Mouse (Mus musculus) stomach, embryonic 14.5 days (tissue): ENCODE results near the gene Nsl1. TPM values are rescaled to one million over a fixed set of nuclear protein-coding genes. Genes with fewer than 3 reads are reported as not detected.

Source experiments
- ATAC-seq: fragments of 200-750 bp; cut with Nextera tagmentation; 2 replicates; pipeline ENCODE4 v1.8.0; 2017; ENCODE audit warnings: low read depth, moderate TSS enrichment; ENCODE audit not compliant: insufficient number of reproducible peaks, insufficient read depth, low FRiP score
- H3K27ac ChIP-seq: fragments of 300-500 bp; sonication (generic); 2 replicates; pipeline ENCODE4 v1.5.1; 2014; ENCODE audit warnings: mild to moderate bottlenecking, low read length, moderate library complexity, mixed read lengths
- H3K27me3 ChIP-seq: fragments of 300-500 bp; sonication (generic); 2 replicates; pipeline ENCODE4 v1.6.1; 2014; ENCODE audit warnings: low read length, control low read depth, mixed read lengths; ENCODE audit not compliant: control insufficient read depth, insufficient read depth
- H3K36me3 ChIP-seq: fragments of 300-500 bp; sonication (generic); 2 replicates; pipeline ENCODE4 v1.6.1; 2014; ENCODE audit warnings: mild to moderate bottlenecking, control low read depth, low read length, moderate library complexity, mixed read lengths; ENCODE audit not compliant: control insufficient read depth, insufficient read depth
- H3K4me1 ChIP-seq: fragments of 300-500 bp; sonication (generic); 2 replicates; pipeline ENCODE4 v1.6.1; 2014; ENCODE audit warnings: low read length, control low read depth, mixed read lengths; ENCODE audit not compliant: control insufficient read depth, insufficient read depth
- H3K4me2 ChIP-seq: fragments of 300-500 bp; sonication (generic); replicated peaks from 2 replicates; pipeline ENCODE4 v1.6.1; 2014; ENCODE audit warnings: low read depth, low read length, control low read depth
- H3K4me3 ChIP-seq: fragments of 300-500 bp; sonication (generic); 2 replicates; pipeline ENCODE4 v1.5.1; 2014; ENCODE audit warnings: low read depth, low read length, control low read depth
- H3K9ac ChIP-seq: fragments of 300-500 bp; sonication (generic); replicated peaks from 2 replicates; pipeline ENCODE4 v1.6.1; 2014; ENCODE audit warnings: low read depth, mild to moderate bottlenecking, control low read depth, low read length, moderate library complexity, mixed read lengths
- H3K9me3 ChIP-seq: fragments of 300-500 bp; sonication (generic); 2 replicates; pipeline ENCODE4 v1.6.1; 2016; ENCODE audit warnings: low read depth, low read length, control low read depth; ENCODE audit not compliant: control insufficient read depth
- WGBS: fragments of 180-500 bp; shearing (Covaris S2); extraction: QIAGEN DNeasy Blood & Tissue Kit; methylation state at CpG from one replicate; pipeline ENCODE4 v1.1.7; 2014; 5-methylcytosine and 5-hydroxymethylcytosine counted together
- polyA plus RNA-seq: library from polyadenylated mRNA; unstranded; fragments of >200 nt; fragmentation: Nextera tagmentation; extraction: Ambion mirVana; gene quantifications from 2 replicates; pipeline ENCODE4 v1.2.1, GENCODE M21; 2014

Nsl1 gene
- polyA plus RNA-seq, 1 experiment from 2014 or later = 22.0 TPM

- WGBS = 66% methylated on average over 9 of the region's 9 CpGs
- peak overlapping the region; percentile 69 for H3K9ac ChIP-seq
These were observed 888 bp downstream of the Nsl1 start for GRCm38 (mm10) chr1:191063700-191064099.

DNA sequence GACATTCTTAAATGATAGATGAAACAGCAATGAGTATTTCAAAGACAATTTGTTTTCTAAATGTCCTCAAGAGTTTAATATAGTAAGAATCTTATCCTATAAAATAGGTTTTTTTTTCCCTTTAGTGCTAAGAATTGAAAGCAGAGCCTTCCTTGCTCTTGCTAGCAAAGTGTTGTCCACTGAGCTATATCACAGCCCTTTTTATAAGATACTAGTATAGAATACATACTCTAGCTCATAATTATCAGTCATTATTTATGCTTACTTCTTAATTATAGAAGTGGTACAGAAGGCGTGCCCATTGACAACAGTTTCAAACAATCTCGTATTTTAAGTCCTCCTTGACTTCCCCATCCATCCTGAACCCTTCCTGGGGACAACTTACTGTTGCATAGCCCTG, 1.7 kb downstream of the Nsl1 start:
- H3K4me2 ChIP-seq = no peak overlapping the region
- peaks cover 6% of the 10 kb centered on the region; the same call in 1 of the 2 replicates for H3K4me1 ChIP-seq
- no peaks in the 10 kb centered on the region for H3K9me3 ChIP-seq
- peaks cover 17% of the 10 kb centered on the region; the same call in 1 of the 2 replicates for H3K36me3 ChIP-seq
- 85% methylated on average over 2 of the region's 2 CpGs for WGBS
- no peak overlapping the region for H3K4me3 ChIP-seq
- no peak overlapping the region for H3K27ac ChIP-seq
- no peak overlapping the region for H3K9ac ChIP-seq
- no peak for ATAC-seq
- H3K27me3 ChIP-seq = no peaks in the 10 kb centered on the region

More at GRCm38 (mm10) chr1:191063700-191064099, 888 bp downstream of the Nsl1 start:
- Histone ChIP-seq H3K9me3 (no peaks in the 10 kb centered on the region), H3K4me3 (peak overlapping the region; percentile 95), H3K4me1 (peaks cover 6% of the 10 kb centered on the region; the same call in 1 of the 2 replicates), H3K4me2 (peak overlapping the region; percentile 79), H3K27me3 (no peaks in the 10 kb centered on the region), H3K36me3 (peaks cover 11% of the 10 kb centered on the region; the same call in 1 of the 2 replicates), H3K27ac (no peak overlapping the region)
- ATAC-seq = no peak

GRCm38 (mm10) chr1:191065188-191065587, 2.4 kb downstream of the Nsl1 start:
- no peak overlapping the region for H3K27ac ChIP-seq
- peaks cover 6% of the 10 kb centered on the region; the same call in 1 of the 2 replicates for H3K4me1 ChIP-seq
- H3K36me3 ChIP-seq = peaks cover 24% of the 10 kb centered on the region
- no peak overlapping the region for H3K9ac ChIP-seq
- no peaks in the 10 kb centered on the region for H3K9me3 ChIP-seq
- 79% methylated on average over 4 of the region's 4 CpGs for WGBS
- H3K4me2 ChIP-seq = no peak overlapping the region
- no peaks in the 10 kb centered on the region for H3K27me3 ChIP-seq
- no peak for ATAC-seq
- H3K4me3 ChIP-seq = no peak overlapping the region

- no peak overlapping the region for H3K4me3 ChIP-seq
- no peaks in the 10 kb centered on the region for H3K27me3 ChIP-seq
- WGBS = 80% methylated on average over 5 of the region's 5 CpGs
- peaks cover 6% of the 10 kb centered on the region; the same call in 1 of the 2 replicates for H3K4me1 ChIP-seq
- no peak for ATAC-seq
- no peaks in the 10 kb centered on the region for H3K9me3 ChIP-seq
- no peak overlapping the region for H3K9ac ChIP-seq
- no peak overlapping the region for H3K27ac ChIP-seq
- peaks cover 52% of the 10 kb centered on the region for H3K36me3 ChIP-seq
- no peak overlapping the region for H3K4me2 ChIP-seq
These were observed 5.6 kb downstream of the Nsl1 start for GRCm38 (mm10) chr1:191068377-191068776.

- peaks cover 58% of the 10 kb centered on the region for H3K36me3 ChIP-seq
- H3K4me3 ChIP-seq = no peak overlapping the region
- no peak overlapping the region for H3K9ac ChIP-seq
- WGBS = 87% methylated on average over 4 of the region's 4 CpGs
- H3K27ac ChIP-seq = no peak overlapping the region
- no peaks in the 10 kb centered on the region for H3K4me1 ChIP-seq
- H3K4me2 ChIP-seq = no peak overlapping the region
- no peaks in the 10 kb centered on the region for H3K9me3 ChIP-seq
- H3K27me3 ChIP-seq = no peaks in the 10 kb centered on the region
- ATAC-seq = no peak
These were observed 7.4 kb downstream of the Nsl1 start for GRCm38 (mm10) chr1:191070259-191070658.

DNA sequence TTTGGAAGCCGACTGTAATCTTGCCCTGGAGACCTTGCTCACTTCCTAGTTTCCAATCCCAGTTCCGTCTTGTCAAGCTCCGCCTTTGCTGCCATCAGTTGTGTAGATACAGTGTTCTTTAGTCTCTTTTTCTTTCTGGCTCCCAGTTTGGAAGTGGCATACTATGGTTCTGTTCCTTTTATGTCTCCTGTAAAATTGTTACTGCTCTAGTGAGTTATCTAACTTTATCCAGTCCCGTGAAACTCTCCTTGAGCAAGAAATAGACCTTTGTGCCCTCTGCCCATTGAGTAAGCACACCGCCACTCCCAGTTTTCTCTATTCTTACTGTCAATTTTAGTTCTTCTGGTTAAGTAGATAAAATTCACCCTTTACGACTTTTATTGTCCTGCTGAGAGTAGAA, 8.8 kb downstream of the Nsl1 start:
- no peak for ATAC-seq
- 90% methylated on average over 6 of the region's 6 CpGs for WGBS
- Histone ChIP-seq H3K9ac (no peak overlapping the region), H3K27ac (no peak overlapping the region), H3K4me2 (no peak overlapping the region), H3K27me3 (no peaks in the 10 kb centered on the region), H3K9me3 (no peaks in the 10 kb centered on the region), H3K4me3 (no peak overlapping the region), H3K4me1 (no peaks in the 10 kb centered on the region), H3K36me3 (peaks cover 58% of the 10 kb centered on the region)

DNA sequence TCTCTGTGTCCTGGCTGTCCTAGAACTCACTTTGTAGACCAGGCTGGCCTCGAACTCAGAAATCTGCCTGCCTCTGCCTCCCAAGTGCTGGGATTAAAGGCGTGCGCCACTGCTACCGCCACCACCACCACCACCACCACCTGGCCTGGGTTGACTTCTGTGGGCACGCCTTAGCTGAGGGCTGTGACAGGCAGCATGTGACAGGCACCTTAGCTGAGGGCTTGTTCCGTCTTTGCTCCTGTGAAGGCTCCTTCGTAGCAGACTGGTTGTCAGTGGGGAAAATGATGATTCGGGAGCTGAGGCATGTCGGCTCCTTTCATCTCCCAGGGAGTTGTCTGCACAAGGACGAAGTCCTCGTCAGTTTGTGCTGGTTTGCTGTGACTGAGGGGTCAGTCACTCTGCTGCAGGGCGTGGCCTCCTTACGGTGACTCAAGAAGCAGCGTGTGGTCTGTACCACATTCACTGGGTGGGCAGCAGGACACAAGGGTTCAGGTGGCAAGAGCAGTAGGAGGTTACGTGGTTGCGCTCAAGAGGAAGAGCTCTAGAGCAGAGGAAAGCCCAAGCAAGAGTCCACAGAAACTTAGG, 9.6 kb downstream of the Nsl1 start:
- Histone ChIP-seq H3K9ac (no peak overlapping the region), H3K27me3 (no peaks in the 10 kb centered on the region), H3K36me3 (peaks cover 66% of the 10 kb centered on the region), H3K4me3 (no peak overlapping the region), H3K4me2 (no peak overlapping the region), H3K27ac (no peak overlapping the region), H3K9me3 (no peaks in the 10 kb centered on the region), H3K4me1 (no peaks in the 10 kb centered on the region)
- WGBS = 93% methylated on average over 16 of the region's 16 CpGs
- ATAC-seq = no peak

DNA sequence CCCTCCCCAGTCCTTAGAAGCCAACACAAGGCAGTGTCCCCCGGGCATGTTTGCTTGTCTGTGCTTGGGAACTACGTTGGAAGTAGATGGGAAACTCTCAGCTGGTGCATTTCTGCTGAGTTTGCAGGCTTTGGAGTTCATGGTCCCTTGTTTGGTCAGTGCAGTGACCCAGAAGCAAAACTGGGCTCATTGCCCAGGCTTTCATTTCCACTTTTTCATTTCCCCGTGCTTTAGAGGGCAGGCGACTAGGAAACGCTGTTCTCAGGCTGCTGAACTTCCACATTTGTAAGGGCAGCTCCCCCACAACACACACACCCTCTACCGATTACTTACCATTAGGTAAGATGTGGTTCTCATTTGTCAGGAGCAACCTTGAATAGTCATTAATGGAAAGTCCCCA, 10.2 kb downstream of the Nsl1 start:
- H3K4me1 ChIP-seq = no peaks in the 10 kb centered on the region
- no peak overlapping the region for H3K4me3 ChIP-seq
- H3K36me3 ChIP-seq = peaks cover 67% of the 10 kb centered on the region
- no peak overlapping the region for H3K4me2 ChIP-seq
- 68% methylated on average over 6 of the region's 6 CpGs for WGBS
- no peak overlapping the region for H3K9ac ChIP-seq
- H3K27ac ChIP-seq = no peak overlapping the region
- no peaks in the 10 kb centered on the region for H3K9me3 ChIP-seq
- H3K27me3 ChIP-seq = no peaks in the 10 kb centered on the region
- ATAC-seq = no peak

- peaks cover 67% of the 10 kb centered on the region for H3K36me3 ChIP-seq
- H3K27ac ChIP-seq = no peak overlapping the region
- no peaks in the 10 kb centered on the region for H3K27me3 ChIP-seq
These were observed 10.7 kb downstream of the Nsl1 start for GRCm38 (mm10) chr1:191073486-191073885.

More at GRCm38 (mm10) chr1:191073486-191073885, 10.7 kb downstream of the Nsl1 start:
- H3K4me3 ChIP-seq = no peak overlapping the region
- 74% methylated on average over 4 of the region's 4 CpGs for WGBS
- H3K9me3 ChIP-seq = no peaks in the 10 kb centered on the region
- no peak overlapping the region for H3K9ac ChIP-seq
- ATAC-seq = no peak
- no peak overlapping the region for H3K4me2 ChIP-seq
- H3K4me1 ChIP-seq = no peaks in the 10 kb centered on the region
